Mouse (Mus musculus) ES-E14 (cell line): ENCODE data around the gene Gab1. TPM values are rescaled to one million over a fixed set of nuclear protein-coding genes. Genes with fewer than 3 reads are reported as not detected.
"Not testable (repeated sequence)": the region's sequence is repeated elsewhere in the genome, so short reads cannot be mapped to it uniquely, and the experiment has no call there.

Experiments
- DNase-seq: peaks from one replicate; pipeline ENCODE4 v3.0.0-alpha.2; 2013; ENCODE audit warnings: low read depth, low spot score
- H3K27ac ChIP-seq: 2 replicates; pipeline ENCODE4 v1.5.1; 2012; ENCODE audit warnings: low read depth, mild to moderate bottlenecking, low read length, moderate library complexity, mixed read lengths; ENCODE audit not compliant: poor library complexity, insufficient read depth, severe bottlenecking
- H3K36me3 ChIP-seq: 2 replicates; pipeline ENCODE4 v1.6.1; 2012; ENCODE audit warnings: mild to moderate bottlenecking, low read length, moderate library complexity, mixed read lengths; ENCODE audit not compliant: control insufficient read depth, poor library complexity, insufficient read depth, severe bottlenecking
- H3K4me1 ChIP-seq, 2 experiments: fragments of 150-350 bp in 1 of 2; sonication (generic) in 1 of 2; 2 replicates each; pipeline ENCODE4 v1.6.1; 2012; ENCODE audit warnings: low read length in 2 of 2, mild to moderate bottlenecking in 1 of 2, mixed read lengths in 1 of 2; ENCODE audit not compliant: control insufficient read depth in 2 of 2, insufficient read depth in 2 of 2, poor library complexity in 1 of 2
- H3K4me3 ChIP-seq, 2 experiments: fragments of 150-350 bp in 1 of 2; sonication (generic) in 1 of 2; 2 replicates each; pipeline ENCODE4 v1.5.1; 2012; ENCODE audit warnings: low read length in 2 of 2, low read depth in 1 of 2, mild to moderate bottlenecking in 1 of 2, mixed read lengths in 1 of 2; ENCODE audit not compliant: insufficient read depth in 1 of 2, poor library complexity in 1 of 2, severe bottlenecking in 1 of 2
- H3K9ac ChIP-seq: 2 replicates; pipeline ENCODE4 v1.6.1; 2012; ENCODE audit warnings: low read depth, mild to moderate bottlenecking, low read length, mixed read lengths; ENCODE audit not compliant: poor library complexity, insufficient read depth, severe bottlenecking
- H3K9me3 ChIP-seq: fragments of 150-350 bp; sonication (generic); 2 replicates; pipeline ENCODE4 v1.6.1; 2012; ENCODE audit warnings: low read depth, mild to moderate bottlenecking, low read length; ENCODE audit not compliant: control insufficient read depth, insufficient read depth
- CHD2 ChIP-seq: IDR thresholded peaks from 2 replicates; pipeline ENCODE4 v1.6.1; 2014; ENCODE audit warnings: mild to moderate bottlenecking, low read depth, low read length, inconsistent platforms
- HCFC1 ChIP-seq: IDR thresholded peaks from 2 replicates; pipeline ENCODE4 v1.6.1; 2012; ENCODE audit warnings: low read length, inconsistent platforms, borderline replicate concordance; ENCODE audit not compliant: insufficient read depth
- MAFK ChIP-seq: IDR thresholded peaks from 2 replicates; pipeline ENCODE4 v1.6.1; 2014; ENCODE audit warnings: mild to moderate bottlenecking, low read depth, low read length, inconsistent platforms; ENCODE audit not compliant: insufficient read depth
- ZC3H11A ChIP-seq: IDR thresholded peaks from 2 replicates; pipeline ENCODE4 v1.6.1; 2012; ENCODE audit warnings: low read depth, mild to moderate bottlenecking, inconsistent platforms, low read length, borderline replicate concordance
- ZNF384 ChIP-seq: IDR thresholded peaks from 2 replicates; pipeline ENCODE4 v1.6.1; 2012; ENCODE audit warnings: low read depth, low read length, inconsistent platforms
- in situ Hi-C, 2 experiments: fragments of 600-800 bp; cut with MboI; formaldehyde crosslinking; loops; one replicate each; pipeline ENCODE4 v1.15.1; 2025; ENCODE audit warnings: low sequenced_read_pairs in 2 of 2, inconsistent platforms in 1 of 2; ENCODE audit not compliant: unreplicated experiment in 2 of 2
- total RNA-seq: library from RNA; depleted of rRNA; stranded (reverse); fragments of 300-350 nt; gene quantifications from 2 replicates; pipeline ENCODE4 v1.2.3, GENCODE M21; 2012

Gene Gab1
- total RNA-seq, 1 experiment: 70.9 TPM

DNA sequence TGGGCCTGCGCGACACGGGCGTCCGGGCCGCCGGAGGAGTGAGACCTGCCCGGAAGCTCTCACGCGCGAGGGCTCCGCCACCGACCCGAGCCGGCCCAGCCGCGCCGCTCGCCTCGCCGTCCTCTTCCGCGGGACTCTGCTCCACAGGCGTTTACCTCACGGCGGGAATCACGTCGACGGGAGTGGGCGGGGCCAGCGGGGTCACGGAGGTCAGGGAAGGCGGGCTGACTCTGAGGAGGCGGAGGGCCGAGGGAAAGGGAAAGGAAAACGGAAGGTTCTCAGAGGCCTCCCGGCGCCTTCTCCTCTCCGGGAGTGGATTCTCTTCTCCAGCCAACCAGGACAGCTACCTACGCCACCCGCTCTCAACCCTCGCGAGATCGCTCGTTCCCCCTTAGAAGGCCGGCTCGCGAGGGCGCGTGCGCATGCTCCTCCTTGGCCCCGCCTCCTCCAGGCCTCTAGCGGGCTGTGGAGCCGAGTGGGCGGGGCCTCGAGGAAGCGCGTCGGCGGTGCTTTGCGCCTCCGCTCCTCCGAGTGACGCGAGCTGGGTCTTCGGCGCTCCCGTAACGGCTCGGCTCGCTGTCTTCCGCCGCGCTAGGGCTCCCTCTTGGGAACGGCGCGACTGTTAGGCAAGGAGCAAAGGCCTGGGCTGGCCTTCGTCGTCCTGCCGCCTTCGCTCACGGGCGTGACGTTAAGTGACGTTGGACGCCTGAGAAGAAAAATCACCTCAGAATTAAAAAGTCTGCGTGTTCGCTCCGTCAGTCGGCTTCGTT lies 141.0 kb downstream of the Gab1 start, which contains the start of gene Smarca5:
Smarca5 (minus strand) TSS at position 343 of the 770 bp plus-strand sequence.
- not testable (repeated sequence) for H3K36me3 ChIP-seq, H3K9me3 ChIP-seq, H3K4me1 ChIP-seq
- peak within 1 kb of the TSS; percentile 83 for H3K9ac ChIP-seq
- H3K27ac ChIP-seq: peak within 1 kb of the TSS; percentile 80
- peak within 1 kb of the TSS; percentile 79 to 92 for H3K4me3 ChIP-seq
- peak; percentile 76 for DNase-seq
- in situ Hi-C loops: loop anchor here in 1 of 2 experiments (25.0 kb wide), 1 partner anchor 1052 kb away; no protein-coding TSS in a partner anchor
- TF ChIP-seq HCFC1: peak; percentile 45; the same call in 1 of the 2 replicates
- peak; percentile 87 for TF ChIP-seq CHD2

GRCm38 (mm10) chr8:80738388-80739154 lies 141.7 kb downstream of the Gab1 start:
- Histone ChIP-seq H3K4me3 (peak overlapping the region; percentile 79 to 85), H3K4me1 (peaks cover 2 to 6% of the 10 kb centered on the region in 2 experiments; a peak in 3 of 4 replicates), H3K27ac (peak overlapping the region; percentile 80), H3K9ac (peak overlapping the region; percentile 83), H3K36me3 (peaks cover 6% of the 10 kb centered on the region), H3K9me3 (no peaks in the 10 kb centered on the region)
- TF ChIP-seq CHD2 (no peak), ZNF384 (no peak), MAFK (no peak), ZC3H11A (no peak), HCFC1 (peak; percentile 15; the same call in 1 of the 2 replicates)
- in situ Hi-C loops: loop anchor here in 1 of 2 experiments (25.0 kb wide), 1 partner anchor 1051 kb away; no protein-coding TSS in a partner anchor
- no peak for DNase-seq

DNA sequence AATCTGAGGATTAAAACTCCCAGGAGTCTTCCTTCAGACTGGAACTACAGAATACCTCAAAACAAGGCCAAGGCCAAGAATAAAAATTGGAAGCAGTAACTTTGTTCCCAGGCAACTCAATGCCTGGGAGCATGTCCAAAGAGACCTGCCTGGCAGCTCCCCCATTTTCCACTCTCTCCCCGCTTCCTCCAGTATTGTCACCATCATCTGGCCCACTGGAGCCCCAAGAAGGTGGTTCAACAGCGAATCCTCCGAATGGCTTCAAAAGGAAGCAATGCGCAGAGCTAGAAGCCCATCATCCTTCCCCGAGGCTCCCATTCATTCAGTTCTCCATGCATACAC lies 142.3 kb downstream of the Gab1 start:
- DNase-seq: no peak
- TF ChIP-seq MAFK (no peak), ZC3H11A (no peak), CHD2 (no peak), HCFC1 (0 out of 2 replicates have a peak, but pooled peaks have one; percentile 14), ZNF384 (no peak)
- peaks cover 6% of the 10 kb centered on the region for H3K36me3 ChIP-seq
- in situ Hi-C loops: loop anchor here in 1 of 2 experiments (25.0 kb wide), 1 partner anchor 1051 kb away; no protein-coding TSS in a partner anchor
- peak overlapping the region; percentile 83 for H3K9ac ChIP-seq
- H3K4me1 ChIP-seq: peaks cover 2 to 6% of the 10 kb centered on the region in 2 experiments; a peak in 3 of 4 replicates
- peak overlapping the region; percentile 79 to 85 for H3K4me3 ChIP-seq
- H3K9me3 ChIP-seq: no peaks in the 10 kb centered on the region
- peak overlapping the region; percentile 80 for H3K27ac ChIP-seq

GRCm38 (mm10) chr8:80732326-80732725 lies 148.0 kb downstream of the Gab1 start:
- no peak for DNase-seq
- no peaks in the 10 kb centered on the region for H3K9me3 ChIP-seq
- peaks cover 10% of the 10 kb centered on the region for H3K36me3 ChIP-seq
- H3K9ac ChIP-seq: no peak overlapping the region
- in situ Hi-C loops: loop anchor here in 1 of 2 experiments (25.0 kb wide), 1 partner anchor 1045 kb away; no protein-coding TSS in a partner anchor
- no peak overlapping the region for H3K27ac ChIP-seq
- no peak for TF ChIP-seq ZC3H11A
- no peak for TF ChIP-seq ZNF384
- TF ChIP-seq HCFC1: no peak
- TF ChIP-seq CHD2: no peak
- no peak for TF ChIP-seq MAFK
- H3K4me1 ChIP-seq: peaks cover 0 to 5% of the 10 kb centered on the region in 2 experiments; a peak in 1 of 4 replicates
- H3K4me3 ChIP-seq: no peak overlapping the region
